Mouse (Mus musculus) ovary, postnatal 10 days (tissue): Measurements from ENCODE around the gene Zfp691.

Experiments
- DNase-seq: peaks from one replicate; pipeline ENCODE4 v3.0.0; 2022; ENCODE audit warnings: low spot score

Gene Zfp691

GRCm38 (mm10) chr4:119124771-119125273 is 49.2 kb downstream of the Zfp691 start:
- DNase-seq, result no peak

GRCm38 (mm10) chr4:119121249-119121648 is 52.7 kb downstream of the Zfp691 start:
- DNase-seq, result no peak

GRCm38 (mm10) chr4:119120095-119120494 is 53.9 kb downstream of the Zfp691 start:
- DNase-seq, result no peak
